Mouse (Mus musculus) neural tube, embryonic 14.5 days (tissue): ENCODE measurements around the gene Hoxb7. TPM values are rescaled to one million over a fixed set of nuclear protein-coding genes. Genes with fewer than 3 reads are reported as not detected.

Experiments used
- ATAC-seq: fragments of 200-750 bp; cut with Nextera tagmentation; 2 replicates; pipeline ENCODE4 v1.8.0; 2017; ENCODE audit warnings: low read depth, mild to moderate bottlenecking, moderate TSS enrichment, moderate library complexity
- H3K27ac ChIP-seq: fragments of 300-500 bp; sonication (generic); 2 replicates; pipeline ENCODE4 v1.5.1; 2014; ENCODE audit warnings: low read depth, mild to moderate bottlenecking, control low read depth, low read length, moderate library complexity, mixed read lengths
- H3K27me3 ChIP-seq: fragments of 300-500 bp; sonication (generic); 2 replicates; pipeline ENCODE4 v1.6.1; 2014; ENCODE audit warnings: low read length; ENCODE audit not compliant: control insufficient read depth, insufficient read depth
- H3K36me3 ChIP-seq: fragments of 300-500 bp; sonication (generic); 2 replicates; pipeline ENCODE4 v1.6.1; 2014; ENCODE audit warnings: low read length, mixed read lengths; ENCODE audit not compliant: control insufficient read depth, insufficient read depth
- H3K4me1 ChIP-seq: fragments of 300-500 bp; sonication (generic); 2 replicates; pipeline ENCODE4 v1.6.1; 2014; ENCODE audit warnings: low read length; ENCODE audit not compliant: control insufficient read depth, insufficient read depth
- H3K4me2 ChIP-seq: fragments of 300-500 bp; sonication (generic); 2 replicates; pipeline ENCODE4 v1.6.1; 2014; ENCODE audit warnings: mild to moderate bottlenecking, low read depth, low read length, control low read depth
- H3K4me3 ChIP-seq: fragments of 300-500 bp; sonication (generic); 2 replicates; pipeline ENCODE4 v1.5.1; 2014; ENCODE audit warnings: low read depth, low read length, control low read depth, mixed read lengths
- H3K9ac ChIP-seq: fragments of 300-500 bp; sonication (generic); replicated peaks from 2 replicates; pipeline ENCODE4 v1.6.1; 2014; ENCODE audit warnings: low read depth, mild to moderate bottlenecking, control low read depth, low read length, mixed read lengths
- H3K9me3 ChIP-seq: fragments of 300-500 bp; sonication (generic); 2 replicates; pipeline ENCODE4 v1.6.1; 2016; ENCODE audit warnings: low read length; ENCODE audit not compliant: control insufficient read depth
- WGBS: fragments of 180-500 bp; shearing (Covaris S2); extraction: QIAGEN DNeasy Blood & Tissue Kit; methylation state at CpG from one replicate; pipeline ENCODE4 v1.1.7; 2014; 5-methylcytosine and 5-hydroxymethylcytosine counted together
- polyA plus RNA-seq: library from polyadenylated mRNA; unstranded; fragments of >200 nt; fragmentation: Nextera tagmentation; extraction: Ambion mirVana; gene quantifications from 2 replicates; pipeline ENCODE4 v1.2.1, GENCODE M21; 2014

Gene Hoxb7
- polyA plus RNA-seq, 1 experiment from 2014 or later, result 133 TPM

DNA sequence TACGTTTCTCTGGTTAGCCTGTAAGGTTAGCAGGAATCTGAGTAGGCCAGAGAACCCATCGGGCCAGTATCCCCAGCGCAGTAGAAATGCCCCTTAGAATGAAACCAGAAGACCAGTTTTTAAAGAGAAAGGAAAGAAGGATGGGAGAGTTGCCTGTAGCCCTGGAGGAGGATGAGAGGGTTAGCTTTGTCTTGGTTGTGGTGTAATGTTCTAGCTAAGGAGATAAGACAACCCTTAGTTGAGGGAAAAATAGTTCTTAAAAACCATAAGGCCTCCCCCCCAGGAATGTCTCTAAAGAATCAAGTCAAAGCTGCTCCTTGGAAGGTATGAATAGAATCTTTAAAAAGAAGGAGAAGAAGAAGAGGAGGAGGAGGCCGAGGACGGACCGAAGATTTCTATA is 36.3 kb downstream of the Hoxb7 start:
- Histone ChIP-seq H3K4me1 (peaks cover 62% of the 10 kb centered on the region), H3K9ac (peak overlapping the region; percentile 100), H3K27ac (peak overlapping the region; percentile 100), H3K36me3 (peaks cover 6% of the 10 kb centered on the region), H3K9me3 (no peaks in the 10 kb centered on the region), H3K4me2 (peak overlapping the region; percentile 100), H3K4me3 (peak overlapping the region; percentile 95), H3K27me3 (no peaks in the 10 kb centered on the region)
- WGBS, result 8% methylated on average over 6 of the region's 6 CpGs
- ATAC-seq, result no peak

DNA sequence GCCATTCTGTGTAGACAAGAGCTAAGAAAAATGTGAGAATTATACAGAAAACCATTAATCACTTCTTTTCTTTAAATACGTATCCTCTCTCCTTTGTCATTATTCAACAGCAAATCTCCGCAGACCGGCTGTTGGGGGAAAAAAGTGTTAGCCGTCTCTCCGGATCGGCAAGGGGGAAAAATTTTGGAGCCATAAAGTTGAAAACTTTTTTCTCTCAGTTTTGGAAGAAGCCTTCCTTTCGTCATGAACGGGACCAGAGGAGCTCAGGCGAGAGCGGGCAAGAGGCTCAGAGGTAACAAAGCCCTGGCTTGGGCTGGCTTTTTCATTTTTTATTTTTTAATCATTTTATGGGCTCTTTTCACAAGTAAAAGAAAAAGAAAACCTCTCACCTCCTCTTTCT is 36.7 kb downstream of the Hoxb7 start, which contains the start of gene Hoxb3:
TSS of gene Hoxb3 (plus strand) at position 173 of the 400 bp plus-strand sequence.
- peak within 1 kb of the TSS; percentile 95 for H3K4me3 ChIP-seq
- no peak for ATAC-seq
- peak within 1 kb of the TSS; percentile 100 for H3K27ac ChIP-seq
- H3K9me3 ChIP-seq, result no peaks in the 10 kb centered on the region
- WGBS, result 11% methylated on average over 10 of the region's 10 CpGs
- no peaks in the 10 kb centered on the region for H3K27me3 ChIP-seq
- peaks cover 6% of the 10 kb centered on the region for H3K36me3 ChIP-seq
- peak within 1 kb of the TSS; percentile 100 for H3K4me2 ChIP-seq
- peak within 1 kb of the TSS; percentile 100 for H3K9ac ChIP-seq
- peaks cover 64% of the 10 kb centered on the region for H3K4me1 ChIP-seq

DNA sequence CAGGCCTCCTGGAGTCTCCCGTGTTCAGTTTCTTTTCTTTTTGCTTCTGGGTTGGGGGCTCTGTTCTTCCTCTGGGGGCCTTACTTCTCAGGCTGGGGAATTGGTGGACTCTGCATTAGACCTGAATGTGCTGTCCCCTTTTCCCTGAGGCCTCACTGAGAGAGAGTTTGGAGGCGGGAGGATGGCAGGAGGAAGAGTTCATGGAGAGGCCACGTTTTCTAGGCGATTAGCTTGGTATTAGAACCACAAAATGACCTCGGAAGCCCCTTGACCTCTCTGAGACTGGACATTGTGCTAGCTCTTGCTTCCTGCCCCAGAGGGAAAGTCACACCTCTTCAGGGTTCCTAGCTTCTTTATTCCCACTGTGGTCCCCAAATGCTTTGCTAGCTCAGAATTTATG is 37.7 kb downstream of the Hoxb7 start:
- Histone ChIP-seq H3K9ac (peak overlapping the region; percentile 100), H3K4me1 (peaks cover 69% of the 10 kb centered on the region), H3K27ac (peak overlapping the region; percentile 100), H3K4me3 (peak overlapping the region; percentile 95), H3K4me2 (peak overlapping the region; percentile 100), H3K36me3 (peaks cover 6% of the 10 kb centered on the region), H3K27me3 (no peaks in the 10 kb centered on the region), H3K9me3 (no peaks in the 10 kb centered on the region)
- WGBS, result under 1% methylated on average over 5 of the region's 5 CpGs
- ATAC-seq, result no peak

DNA sequence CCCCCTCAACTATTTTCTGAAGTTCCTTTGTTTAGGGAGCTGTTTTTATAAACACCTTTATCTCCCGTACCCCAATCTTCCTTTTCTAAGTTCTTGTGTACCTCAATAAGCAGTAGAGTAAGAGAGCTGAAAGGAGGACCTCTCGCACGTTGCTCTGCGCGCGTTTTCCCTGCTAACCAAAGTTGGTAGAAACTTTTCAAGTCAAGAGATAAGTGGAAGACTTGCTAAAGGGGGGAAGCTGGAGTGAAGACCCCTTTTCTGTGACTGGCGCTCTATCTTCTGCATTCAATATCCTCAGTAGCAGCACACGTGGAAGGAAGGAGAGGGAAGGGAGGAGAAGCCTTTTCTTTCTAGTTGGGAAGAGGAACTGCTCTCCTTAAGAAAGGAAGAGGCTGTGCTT is 38.5 kb downstream of the Hoxb7 start:
- peak overlapping the region; percentile 100 for H3K9ac ChIP-seq
- peak overlapping the region; percentile 95 for H3K4me3 ChIP-seq
- no peaks in the 10 kb centered on the region for H3K9me3 ChIP-seq
- peaks cover 6% of the 10 kb centered on the region for H3K36me3 ChIP-seq
- H3K27ac ChIP-seq, result peak overlapping the region; percentile 100
- peaks cover 74% of the 10 kb centered on the region for H3K4me1 ChIP-seq
- peak overlapping the region; percentile 100 for H3K4me2 ChIP-seq
- H3K27me3 ChIP-seq, result no peaks in the 10 kb centered on the region
- no peak for ATAC-seq
- 5% methylated on average over 8 of the region's 8 CpGs for WGBS

DNA sequence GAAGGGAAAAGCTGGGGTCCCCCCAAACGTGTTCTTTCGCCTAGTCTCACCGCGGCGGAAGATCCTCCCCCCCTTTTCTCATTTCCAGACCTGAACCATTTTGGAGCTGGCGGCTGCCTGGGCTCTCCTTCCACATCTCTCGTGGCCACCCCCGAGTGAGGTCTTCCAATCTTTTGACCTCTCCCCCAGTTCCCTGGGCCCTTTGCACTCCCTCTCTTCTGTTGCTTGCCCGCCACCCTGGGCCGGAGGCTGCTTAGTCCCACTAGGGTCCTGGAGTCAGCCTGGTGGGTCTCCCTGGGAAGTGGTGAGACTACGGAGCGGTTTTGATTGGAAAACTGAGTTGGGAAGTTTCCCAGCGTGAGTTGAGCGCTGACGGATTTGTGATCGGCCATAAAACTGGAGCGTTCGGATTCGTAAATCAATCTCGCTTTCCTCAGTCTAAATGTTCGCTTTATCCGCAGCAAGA is 39.4 kb downstream of the Hoxb7 start:
- H3K27ac ChIP-seq, result peak overlapping the region; percentile 100
- peaks cover 78% of the 10 kb centered on the region for H3K4me1 ChIP-seq
- no peak for ATAC-seq
- no peaks in the 10 kb centered on the region for H3K27me3 ChIP-seq
- H3K4me2 ChIP-seq, result peak overlapping the region; percentile 100
- H3K4me3 ChIP-seq, result peak overlapping the region; percentile 95
- no peaks in the 10 kb centered on the region for H3K9me3 ChIP-seq
- H3K9ac ChIP-seq, result peak overlapping the region; percentile 100
- WGBS, result 3% methylated on average over 22 of the region's 22 CpGs
- peaks cover 2% of the 10 kb centered on the region for H3K36me3 ChIP-seq

DNA sequence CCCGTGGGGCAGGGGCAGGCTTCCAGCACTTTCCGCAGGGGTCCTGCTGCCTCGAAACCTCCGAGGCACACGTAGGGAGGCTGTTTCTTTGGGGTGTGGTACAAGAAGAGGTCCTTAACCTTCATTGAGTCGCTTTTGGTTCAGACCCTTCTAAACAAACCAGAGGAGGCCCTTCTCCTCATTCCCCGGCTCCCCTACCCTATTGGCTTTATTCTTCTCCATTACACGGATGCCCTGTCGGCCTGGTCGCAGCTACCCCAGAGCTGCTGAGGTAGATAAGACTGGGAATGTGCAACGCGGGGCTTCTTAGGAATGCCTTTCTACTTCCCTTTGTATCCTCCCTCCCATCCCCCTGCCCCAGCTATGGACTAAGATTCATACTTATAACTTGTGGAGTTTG is 40.3 kb downstream of the Hoxb7 start:
- peaks cover 76% of the 10 kb centered on the region for H3K4me1 ChIP-seq
- no peaks in the 10 kb centered on the region for H3K27me3 ChIP-seq
- no peaks in the 10 kb centered on the region; the same call in 1 of the 2 replicates for H3K36me3 ChIP-seq
- peak overlapping the region; percentile 100 for H3K4me2 ChIP-seq
- H3K27ac ChIP-seq, result peak overlapping the region; percentile 100
- WGBS, result 5% methylated on average over 12 of the region's 12 CpGs
- no peak for ATAC-seq
- H3K9ac ChIP-seq, result peak overlapping the region; percentile 100
- no peaks in the 10 kb centered on the region for H3K9me3 ChIP-seq
- H3K4me3 ChIP-seq, result peak overlapping the region; percentile 95

DNA sequence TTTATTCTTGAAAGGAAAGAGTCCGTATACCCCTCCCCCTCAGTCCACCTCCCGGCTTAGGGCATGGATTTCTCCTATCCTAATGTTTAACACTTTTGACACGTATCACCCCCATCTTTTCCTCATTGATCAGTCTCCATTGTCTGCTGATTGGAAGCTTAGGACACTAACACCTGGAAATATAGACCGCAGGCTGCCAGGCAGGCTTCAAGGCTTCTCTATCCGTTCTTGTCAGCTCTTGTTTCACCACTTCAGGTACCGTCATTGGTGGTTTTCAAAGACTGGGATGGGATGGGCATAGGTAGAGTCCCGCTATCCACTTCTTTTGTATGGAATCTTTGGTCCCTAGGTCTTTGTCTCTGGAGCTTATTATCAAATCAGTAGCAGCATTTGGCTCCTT is 40.7 kb downstream of the Hoxb7 start:
- Histone ChIP-seq H3K27ac (peak overlapping the region; percentile 100), H3K4me1 (peaks cover 76% of the 10 kb centered on the region), H3K36me3 (no peaks in the 10 kb centered on the region; the same call in 1 of the 2 replicates), H3K4me2 (peak overlapping the region; percentile 100), H3K9ac (peak overlapping the region; percentile 100), H3K4me3 (peak overlapping the region; percentile 95), H3K9me3 (no peaks in the 10 kb centered on the region), H3K27me3 (no peaks in the 10 kb centered on the region)
- ATAC-seq, result no peak
- 9% methylated on average over 7 of the region's 7 CpGs for WGBS

DNA sequence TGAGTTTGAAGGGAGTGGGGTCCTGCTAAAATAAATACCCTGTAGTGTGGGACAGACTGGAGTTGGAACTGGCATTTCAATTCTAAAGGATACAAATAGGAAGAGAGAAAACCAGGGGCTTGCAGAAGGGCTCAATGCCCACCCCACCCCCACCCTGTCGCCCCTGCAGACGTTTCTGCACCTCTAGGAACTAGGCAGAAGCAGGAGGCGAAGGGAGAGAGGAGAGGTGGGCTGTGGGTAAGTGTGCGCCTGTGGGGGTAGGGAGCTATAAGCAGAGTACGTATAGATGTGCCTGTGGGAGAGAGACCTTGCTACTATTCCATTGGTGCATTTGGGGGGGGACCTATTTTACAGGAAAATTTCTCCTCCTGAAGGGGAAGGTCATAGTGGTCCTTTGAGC is 41.3 kb downstream of the Hoxb7 start:
- 8% methylated on average over 5 of the region's 5 CpGs for WGBS

DNA sequence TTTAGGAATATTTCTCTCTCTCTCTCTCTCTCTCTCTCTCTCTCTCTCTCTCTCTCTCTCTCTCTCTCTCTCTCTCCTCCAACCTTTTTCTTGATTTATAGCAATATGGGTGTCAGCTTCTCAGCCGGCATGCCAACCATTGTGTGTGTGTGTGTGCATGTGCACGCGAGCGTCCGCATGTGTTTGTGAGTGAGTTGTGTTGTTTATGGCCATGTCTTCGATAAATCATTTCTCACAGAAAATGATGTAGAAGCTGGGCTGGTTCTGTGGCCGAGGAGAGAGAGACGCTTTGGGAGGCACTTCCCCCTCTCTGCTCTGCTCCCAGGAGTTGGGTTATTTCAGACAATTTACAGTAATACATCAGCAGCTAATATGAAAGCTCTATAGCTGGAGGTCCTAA is 42.2 kb downstream of the Hoxb7 start:
- H3K9me3 ChIP-seq, result no peaks in the 10 kb centered on the region
- peak overlapping the region; percentile 100 for H3K4me2 ChIP-seq
- ATAC-seq, result no peak
- peak overlapping the region; percentile 95 for H3K4me3 ChIP-seq
- 5% methylated on average over 8 of the region's 8 CpGs for WGBS
- H3K4me1 ChIP-seq, result peaks cover 76% of the 10 kb centered on the region
- H3K27me3 ChIP-seq, result no peaks in the 10 kb centered on the region
- H3K9ac ChIP-seq, result peak overlapping the region; percentile 100
- H3K36me3 ChIP-seq, result peaks cover 5% of the 10 kb centered on the region; the same call in 1 of the 2 replicates
- peak overlapping the region; percentile 100 for H3K27ac ChIP-seq

More for the DNA sequence above, 41.3 kb downstream of the Hoxb7 start:
- peaks cover 2% of the 10 kb centered on the region; the same call in 1 of the 2 replicates for H3K36me3 ChIP-seq
- H3K27me3 ChIP-seq, result no peaks in the 10 kb centered on the region
- peak overlapping the region; percentile 100 for H3K27ac ChIP-seq
- H3K4me2 ChIP-seq, result peak overlapping the region; percentile 100
- no peaks in the 10 kb centered on the region for H3K9me3 ChIP-seq
- peak overlapping the region; percentile 100 for H3K9ac ChIP-seq
- H3K4me3 ChIP-seq, result peak overlapping the region; percentile 95
- H3K4me1 ChIP-seq, result peaks cover 73% of the 10 kb centered on the region
- peak; percentile 62 for ATAC-seq
